Mouse (Mus musculus): Measurements from ENCODE around the gene Coq7. TPM values are rescaled to one million over a fixed set of nuclear protein-coding genes. Genes with fewer than 3 reads are reported as not detected.
A peak's percentile ranks its signal among the peaks of the same experiment; 100 is the strongest.

Coq7 gene
- polyA plus RNA-seq (2015; fragmentation: Nextera tagmentation; extraction: Ambion mirVana): 107 and 113 TPM in 2 replicates

GRCm38 (mm10) chr7:118533178-118533578 is at the start of gene Coq7:
Coq7 (minus strand) TSS chr7:118533356.
- Histone ChIP-seq H3K27ac (replicated peaks) (peak within 1 kb of the TSS; percentile 99), H3K36me3 (peaks cover 7% of the 10 kb centered on the region; the same call in 1 of the 2 replicates), H3K9me3 (replicated peaks) (no peaks in the 10 kb centered on the region), H3K4me1 (0 out of 2 replicates have a peak, but pooled peaks cover 3% of the 10 kb centered on the region), H3K4me3 (replicated peaks) (peak within 1 kb of the TSS; percentile 68), H3K27me3 (replicated peaks) (no peaks in the 10 kb centered on the region), H3K4me2 (peak within 1 kb of the TSS; percentile 72), H3K9ac (replicated peaks) (peak within 1 kb of the TSS; percentile 74)
- WGBS: under 1% methylated on average over 31 of the region's 31 CpGs
- peak; percentile 100 for ATAC-seq (ENCODE audit: low FRiP score)

GRCm38 (mm10) chr7:118579938-118580337 is 46.8 kb upstream of the Coq7 start:
- ATAC-seq (ENCODE audit: low FRiP score): no peak
- Histone ChIP-seq H3K27me3 (replicated peaks) (no peaks in the 10 kb centered on the region), H3K27ac (replicated peaks) (no peak overlapping the region), H3K9me3 (replicated peaks) (no peaks in the 10 kb centered on the region), H3K4me2 (no peak overlapping the region), H3K36me3 (0 out of 2 replicates have a peak, but pooled peaks cover 4% of the 10 kb centered on the region), H3K4me3 (replicated peaks) (no peak overlapping the region), H3K9ac (replicated peaks) (no peak overlapping the region), H3K4me1 (peaks cover 13% of the 10 kb centered on the region)
- WGBS: 53% methylated on average over 2 of the region's 2 CpGs

- H3K4me3 ChIP-seq (replicated peaks): no peak overlapping the region
- peaks cover 3% of the 10 kb centered on the region; the same call in 1 of the 2 replicates for H3K4me1 ChIP-seq
- no peak for ATAC-seq (ENCODE audit: low FRiP score)
- H3K27ac ChIP-seq (replicated peaks): no peak overlapping the region; the same call in 1 of the 2 replicates
- H3K36me3 ChIP-seq: 0 out of 2 replicates have a peak, but pooled peaks cover 4% of the 10 kb centered on the region
- no peak overlapping the region for H3K9ac ChIP-seq (replicated peaks)
- no peaks in the 10 kb centered on the region for H3K27me3 ChIP-seq (replicated peaks)
- WGBS: 71% methylated on average over 3 of the region's 3 CpGs
- H3K4me2 ChIP-seq: no peak overlapping the region
- no peaks in the 10 kb centered on the region for H3K9me3 ChIP-seq (replicated peaks)
Measured at GRCm38 (mm10) chr7:118578269-118578668, 45.1 kb upstream of the Coq7 start.

- no peak overlapping the region for H3K4me2 ChIP-seq
- no peaks in the 10 kb centered on the region for H3K27me3 ChIP-seq (replicated peaks)
- no peak overlapping the region for H3K9ac ChIP-seq (replicated peaks)
- no peaks in the 10 kb centered on the region for H3K9me3 ChIP-seq (replicated peaks)
- H3K36me3 ChIP-seq: no peaks in the 10 kb centered on the region
- H3K4me3 ChIP-seq (replicated peaks): no peak overlapping the region
- H3K4me1 ChIP-seq: no peaks in the 10 kb centered on the region
- WGBS: 39% methylated on average over 5 of the region's 5 CpGs
- no peak for ATAC-seq (ENCODE audit: low FRiP score)
- no peak overlapping the region for H3K27ac ChIP-seq (replicated peaks)
Measured at GRCm38 (mm10) chr7:118572039-118572438, 38.9 kb upstream of the Coq7 start.

GRCm38 (mm10) chr7:118571350-118571749 is 38.2 kb upstream of the Coq7 start:
- H3K4me3 ChIP-seq (replicated peaks): no peak overlapping the region
- ATAC-seq (ENCODE audit: low FRiP score): no peak
- WGBS: 54% methylated on average over 5 of the region's 5 CpGs
- no peak overlapping the region for H3K9ac ChIP-seq (replicated peaks)
- H3K4me2 ChIP-seq: no peak overlapping the region
- H3K36me3 ChIP-seq: no peaks in the 10 kb centered on the region
- no peaks in the 10 kb centered on the region for H3K4me1 ChIP-seq
- H3K9me3 ChIP-seq (replicated peaks): no peaks in the 10 kb centered on the region
- no peaks in the 10 kb centered on the region for H3K27me3 ChIP-seq (replicated peaks)
- no peak overlapping the region for H3K27ac ChIP-seq (replicated peaks)

- no peak overlapping the region for H3K27ac ChIP-seq (replicated peaks)
- no peak for ATAC-seq (ENCODE audit: low FRiP score)
- no peaks in the 10 kb centered on the region for H3K4me1 ChIP-seq
- H3K27me3 ChIP-seq (replicated peaks): no peaks in the 10 kb centered on the region
- H3K9ac ChIP-seq (replicated peaks): no peak overlapping the region
- H3K9me3 ChIP-seq (replicated peaks): no peaks in the 10 kb centered on the region
- peaks cover 3% of the 10 kb centered on the region for H3K36me3 ChIP-seq
- no peak overlapping the region for H3K4me3 ChIP-seq (replicated peaks)
- 40% methylated on average over 6 of the region's 6 CpGs for WGBS
- no peak overlapping the region for H3K4me2 ChIP-seq
Measured at GRCm38 (mm10) chr7:118569121-118569543, 36.0 kb upstream of the Coq7 start.

- no peak for ATAC-seq (ENCODE audit: low FRiP score)
- no peaks in the 10 kb centered on the region for H3K9me3 ChIP-seq (replicated peaks)
- peaks cover 54% of the 10 kb centered on the region for H3K36me3 ChIP-seq
- no peak overlapping the region for H3K27ac ChIP-seq (replicated peaks)
- H3K4me2 ChIP-seq: no peak overlapping the region
- WGBS: 41% methylated on average over 2 of the region's 2 CpGs
- no peaks in the 10 kb centered on the region for H3K4me1 ChIP-seq
- no peak overlapping the region for H3K4me3 ChIP-seq (replicated peaks)
- H3K27me3 ChIP-seq (replicated peaks): no peaks in the 10 kb centered on the region
- no peak overlapping the region for H3K9ac ChIP-seq (replicated peaks)
Measured at GRCm38 (mm10) chr7:118554290-118554689, 21.1 kb upstream of the Coq7 start.

GRCm38 (mm10) chr7:118553881-118554280 is 20.7 kb upstream of the Coq7 start:
- Histone ChIP-seq H3K4me2 (no peak overlapping the region), H3K4me1 (no peaks in the 10 kb centered on the region), H3K9ac (replicated peaks) (no peak overlapping the region), H3K9me3 (replicated peaks) (no peaks in the 10 kb centered on the region), H3K27me3 (replicated peaks) (no peaks in the 10 kb centered on the region), H3K36me3 (peaks cover 56% of the 10 kb centered on the region), H3K27ac (replicated peaks) (no peak overlapping the region), H3K4me3 (replicated peaks) (no peak overlapping the region)
- no peak for ATAC-seq (ENCODE audit: low FRiP score)
- 71% methylated on average over 4 of the region's 4 CpGs for WGBS

- H3K36me3 ChIP-seq: peaks cover 57% of the 10 kb centered on the region
- H3K4me2 ChIP-seq: no peak overlapping the region
Measured at GRCm38 (mm10) chr7:118547451-118547850, 14.3 kb upstream of the Coq7 start.

GRCm38 (mm10) chr7:118544128-118544527 is 11.0 kb upstream of the Coq7 start:
- 95% methylated on average over 4 of the region's 4 CpGs for WGBS
- no peaks in the 10 kb centered on the region for H3K27me3 ChIP-seq (replicated peaks)
- H3K9ac ChIP-seq (replicated peaks): no peak overlapping the region
- H3K4me1 ChIP-seq: no peaks in the 10 kb centered on the region
- ATAC-seq (ENCODE audit: low FRiP score): no peak
- peaks cover 32% of the 10 kb centered on the region for H3K36me3 ChIP-seq
- H3K9me3 ChIP-seq (replicated peaks): no peaks in the 10 kb centered on the region
- H3K27ac ChIP-seq (replicated peaks): no peak overlapping the region
- no peak overlapping the region for H3K4me2 ChIP-seq
- no peak overlapping the region for H3K4me3 ChIP-seq (replicated peaks)

More at GRCm38 (mm10) chr7:118547451-118547850, 14.3 kb upstream of the Coq7 start:
- no peak overlapping the region for H3K4me3 ChIP-seq (replicated peaks)
- no peak overlapping the region for H3K27ac ChIP-seq (replicated peaks)
- WGBS: 83% methylated on average over 10 of the region's 10 CpGs
- no peak overlapping the region for H3K9ac ChIP-seq (replicated peaks)
- no peaks in the 10 kb centered on the region for H3K9me3 ChIP-seq (replicated peaks)
- ATAC-seq (ENCODE audit: low FRiP score): no peak
- H3K4me1 ChIP-seq: no peaks in the 10 kb centered on the region
- H3K27me3 ChIP-seq (replicated peaks): no peaks in the 10 kb centered on the region

- Histone ChIP-seq H3K4me1 (0 out of 2 replicates have a peak, but pooled peaks cover 3% of the 10 kb centered on the region), H3K9ac (replicated peaks) (no peak overlapping the region), H3K27ac (replicated peaks) (no peak overlapping the region), H3K9me3 (replicated peaks) (no peaks in the 10 kb centered on the region), H3K4me2 (no peak overlapping the region), H3K4me3 (replicated peaks) (no peak overlapping the region), H3K36me3 (no peaks in the 10 kb centered on the region), H3K27me3 (replicated peaks) (no peaks in the 10 kb centered on the region)
- no peak for ATAC-seq (ENCODE audit: low FRiP score)
- 88% methylated on average over 4 of the region's 4 CpGs for WGBS
Measured at GRCm38 (mm10) chr7:118535076-118535475, 1.9 kb upstream of the Coq7 start.

GRCm38 (mm10) chr7:118534326-118534725 is 1.2 kb upstream of the Coq7 start:
- Histone ChIP-seq H3K4me2 (no peak overlapping the region), H3K27me3 (replicated peaks) (no peaks in the 10 kb centered on the region), H3K4me3 (replicated peaks) (no peak overlapping the region), H3K9ac (replicated peaks) (no peak overlapping the region), H3K27ac (replicated peaks) (no peak overlapping the region), H3K9me3 (replicated peaks) (no peaks in the 10 kb centered on the region), H3K4me1 (0 out of 2 replicates have a peak, but pooled peaks cover 3% of the 10 kb centered on the region), H3K36me3 (no peaks in the 10 kb centered on the region)
- WGBS: 80% methylated on average over 3 of the region's 3 CpGs
- no peak for ATAC-seq (ENCODE audit: low FRiP score)
